Comparison of ENCODE assay signal across 8 mouse cellular contexts in genomic region chr12:87407869-87408605, GRCm38 (mm10). TPM values are rescaled to one million over a fixed set of nuclear protein-coding genes. Genes with fewer than 3 reads are reported as not detected.
A peak's percentile ranks its signal among the peaks of the same experiment; 100 is the strongest.
DNase-seq lines count a peak whose midpoint lies in the region; ATAC-seq and TF ChIP-seq lines count a peak whose summit lies in the region.

No protein-coding gene starts in this region.

- H3K9ac ChIP-seq in lung, embryonic 16.5 days (ENCODE audit: low read length) = peak overlapping the region; percentile 33; the same call in 1 of the 2 replicates

- no peaks in the 10 kb centered on the region for H3K27me3 ChIP-seq in Patski
- H3K27me3 ChIP-seq in lung, embryonic 16.5 days (ENCODE audit: control insufficient read depth, insufficient read depth, low read depth, low read length) = no peaks in the 10 kb centered on the region

- CTCF ChIA-PET in Patski (lab: Charles Lee) = no interaction called here

- 21% methylated on average over 21 of the region's 21 CpGs for WGBS in lung, embryonic 16.5 days

- in situ Hi-C loops in Patski (cut with MboI; ENCODE audit: low pct_unique_long_range_greater_than_20kb) = no loop called here

- no peak for TF ChIP-seq CTCF in Patski (IDR thresholded peaks at IDR 0.05)

- H3K4me3 ChIP-seq in lung, embryonic 16.5 days (ENCODE audit: low read length) = peak overlapping the region; percentile 21

- POLR2A ChIA-PET in Patski (lab: Charles Lee) = no interaction called here

- peak overlapping the region; percentile 70 for H3K27ac ChIP-seq in lung, embryonic 16.5 days (ENCODE audit: low read length)

- H3K4me2 ChIP-seq in lung, embryonic 16.5 days (ENCODE audit: low read depth, low read length) = peak overlapping the region; percentile 46

- H3K36me3 ChIP-seq in lung, embryonic 16.5 days (ENCODE audit: control insufficient read depth, insufficient read depth, low read length) = no peaks in the 10 kb centered on the region

- peak; percentile 84 for ATAC-seq in Patski
- peak; percentile 80 for ATAC-seq in lung, embryonic 16.5 days (ENCODE audit: low read depth)
- ATAC-seq in frontal cortex, adult (ENCODE audit: low TSS enrichment) = no peak
- ATAC-seq in activated CD4-positive, CD25-positive, alpha-beta regulatory T cell, adult 4 months = no peak

- H3K4me1 ChIP-seq in lung, embryonic 16.5 days (replicated peaks; ENCODE audit: control insufficient read depth, insufficient read depth, low read length) = peaks cover 6% of the 10 kb centered on the region; the same call in 1 of the 2 replicates

- H3K9me3 ChIP-seq in lung, embryonic 16.5 days (ENCODE audit: control insufficient read depth, low read length) = no peaks in the 10 kb centered on the region

- peak; percentile 67 for DNase-seq in 3134 (ENCODE audit: extremely low read depth, insufficient read length, low spot score)
- DNase-seq in Patski (ENCODE audit: low read depth, low spot score) = no peak
- peak; percentile 24 for DNase-seq in gastrocnemius, postnatal 25 days
- DNase-seq in kidney, adult 9 months = peak; percentile 70
- no peak for DNase-seq in thymus, postnatal 36 days

RNA-seq across cellular contexts. Expression of gene Sptlc2, which starts 19.9 kb away (rescaled TPM):
- polyA plus RNA-seq in Patski (2021) = 164 TPM
- 10 to 100 TPM; 10.3 to 11.4 TPM for total RNA-seq in gastrocnemius, postnatal 25 days (2021)
- 97.4 and 108 TPM in 2 replicates for polyA plus RNA-seq in lung, embryonic 16.5 days (2015; fragmentation: Nextera tagmentation; extraction: Ambion mirVana)
- 10 to 100 TPM; 66.1 to 85.8 TPM for polyA plus RNA-seq in activated CD4-positive, CD25-positive, alpha-beta regulatory T cell, adult 4 months (2017; shearing (Covaris generic))

RNA-seq across cellular contexts. Expression of gene Slirp, which starts 35.7 kb away (rescaled TPM):
- 138 TPM for polyA plus RNA-seq in Patski (2021)
- total RNA-seq in gastrocnemius, postnatal 25 days (2021) = 100 to 1,000 TPM; 135 to 140 TPM
- polyA plus RNA-seq in lung, embryonic 16.5 days (2015; fragmentation: Nextera tagmentation; extraction: Ambion mirVana) = 283 and 303 TPM in 2 replicates
- 100 to 1,000 TPM in 1 of 2 experiments, 10 to 100 TPM in 1; 83.4 to 124 TPM for polyA plus RNA-seq in activated CD4-positive, CD25-positive, alpha-beta regulatory T cell, adult 4 months (2017; shearing (Covaris generic))

RNA-seq across cellular contexts. Expression of gene Alkbh1, which starts 35.8 kb away (rescaled TPM):
- 15.5 TPM for polyA plus RNA-seq in Patski (2021)
- total RNA-seq in gastrocnemius, postnatal 25 days (2021) = 1 to 10 TPM; 4.2 to 5.1 TPM
- 50.1 and 52.3 TPM in 2 replicates for polyA plus RNA-seq in lung, embryonic 16.5 days (2015; fragmentation: Nextera tagmentation; extraction: Ambion mirVana)
- polyA plus RNA-seq in activated CD4-positive, CD25-positive, alpha-beta regulatory T cell, adult 4 months (2017; shearing (Covaris generic)) = 10 to 100 TPM; 53.3 to 59.3 TPM

Comparison
In these comparisons a context has a peak if more than half of its experiments do, and no peak if none do; other contexts are left out.
1. DNase-seq: peak in 3134 (single experiment), gastrocnemius, postnatal 25 days (single experiment) and kidney, adult 9 months (single experiment); none in Patski (single experiment) and thymus, postnatal 36 days (0 of 2).
2. ATAC-seq: peak in Patski (single experiment) and lung, embryonic 16.5 days (single experiment); none in frontal cortex, adult (single experiment) and activated CD4-positive, CD25-positive, alpha-beta regulatory T cell, adult 4 months (single experiment).